Mouse (Mus musculus) lung, embryonic 16.5 days (tissue): ENCODE results near the gene 4930442H23Rik. TPM values are rescaled to one million over a fixed set of nuclear protein-coding genes. Genes with fewer than 3 reads are reported as not detected.

Experiments used
- polyA plus RNA-seq: library from polyadenylated mRNA; unstranded; fragments of >200 nt; fragmentation: Nextera tagmentation; extraction: Ambion mirVana; gene quantifications from 2 replicates; pipeline ENCODE4 v1.2.1, GENCODE M21; 2015

Gene 4930442H23Rik
- polyA plus RNA-seq, 1 experiment from 2014 or later, result not detected

Other genes with a start within 250 kb of the 4930442H23Rik start
- 5.1 and 5.7 TPM in 2 replicates for gene Gng7, start 168.9 kb downstream of the 4930442H23Rik start, polyA plus RNA-seq
- 0.11 and 0.72 TPM in 2 replicates for gene Diras1, start 158.2 kb downstream of the 4930442H23Rik start, polyA plus RNA-seq
- gene Slc39a3, start 146.4 kb downstream of the 4930442H23Rik start, polyA plus RNA-seq, result 19.4 and 20.8 TPM in 2 replicates
- 183 and 187 TPM in 2 replicates for gene Sgta, start 123.7 kb downstream of the 4930442H23Rik start, polyA plus RNA-seq
- gene Thop1, start 113.8 kb downstream of the 4930442H23Rik start, polyA plus RNA-seq, result 44.2 and 45.0 TPM in 2 replicates
- gene Creb3l3, start 85.0 kb downstream of the 4930442H23Rik start, polyA plus RNA-seq, result 0.34 and 1.0 TPM in 2 replicates
- gene Map2k2, start 77.9 kb downstream of the 4930442H23Rik start, polyA plus RNA-seq, result 144 and 151 TPM in 2 replicates
- 31.5 and 31.6 TPM in 2 replicates for gene Zbtb7a, start 48.6 kb downstream of the 4930442H23Rik start, polyA plus RNA-seq
- gene Pias4, start 15.9 kb downstream of the 4930442H23Rik start, polyA plus RNA-seq, result 35.5 and 41.8 TPM in 2 replicates
- gene Eef2, start 7.2 kb downstream of the 4930442H23Rik start, polyA plus RNA-seq, result 589 and 620 TPM in 2 replicates
- gene Dapk3, start 844 bp downstream of the 4930442H23Rik start, polyA plus RNA-seq, result 37.5 and 40.5 TPM in 2 replicates
- gene Nmrk2, start 18.2 kb upstream of the 4930442H23Rik start, polyA plus RNA-seq, result 0.11 and 0.31 TPM in 2 replicates
- gene Atcay, start 47.0 kb upstream of the 4930442H23Rik start, polyA plus RNA-seq, result 0.36 and 0.39 TPM in 2 replicates
- 5.0 and 6.0 TPM in 2 replicates for gene Zfr2, start 49.3 kb upstream of the 4930442H23Rik start, polyA plus RNA-seq
- 2.9 and 3.5 TPM in 2 replicates for gene Matk, start 69.1 kb upstream of the 4930442H23Rik start, polyA plus RNA-seq
- gene Mrpl54, start 83.1 kb upstream of the 4930442H23Rik start, polyA plus RNA-seq, result 202 and 210 TPM in 2 replicates
- gene Apba3, start 83.1 kb upstream of the 4930442H23Rik start, polyA plus RNA-seq, result 61.2 and 69.2 TPM in 2 replicates
- 29.3 and 32.9 TPM in 2 replicates for gene Tjp3, start 107.7 kb upstream of the 4930442H23Rik start, polyA plus RNA-seq
- gene Pip5k1c, start 109.1 kb upstream of the 4930442H23Rik start, polyA plus RNA-seq, result 41.0 and 43.1 TPM in 2 replicates
- 36.6 and 37.9 TPM in 2 replicates for gene Cactin, start 137.3 kb upstream of the 4930442H23Rik start, polyA plus RNA-seq
- 18.6 and 19.6 TPM in 2 replicates for gene Tbxa2r, start 144.9 kb upstream of the 4930442H23Rik start, polyA plus RNA-seq
- gene Gipc3, start 159.4 kb upstream of the 4930442H23Rik start, polyA plus RNA-seq, result 0.05 and 0.10 TPM in 2 replicates
- 90.6 and 93.2 TPM in 2 replicates for gene Hmg20b, start 166.6 kb upstream of the 4930442H23Rik start, polyA plus RNA-seq
- 13.7 and 13.9 TPM in 2 replicates for gene Mfsd12, start 173.6 kb upstream of the 4930442H23Rik start, polyA plus RNA-seq
- 2.0 and 2.2 TPM in 2 replicates for gene 4930404N11Rik, start 182.0 kb upstream of the 4930442H23Rik start, polyA plus RNA-seq
- 95.4 and 105 TPM in 2 replicates for gene Fzr1, start 194.7 kb upstream of the 4930442H23Rik start, polyA plus RNA-seq
- 71.4 and 73.1 TPM in 2 replicates for gene Dohh, start 200.6 kb upstream of the 4930442H23Rik start, polyA plus RNA-seq
- 3.0 and 3.1 TPM in 2 replicates for gene Gm48551, start 200.6 kb upstream of the 4930442H23Rik start, polyA plus RNA-seq
- gene Gm48552, start 205.2 kb upstream of the 4930442H23Rik start, polyA plus RNA-seq, result 1.2 and 1.7 TPM in 2 replicates
- gene Smim24, start 209.2 kb upstream of the 4930442H23Rik start, polyA plus RNA-seq, result 7.9 and 9.0 TPM in 2 replicates